Mouse (Mus musculus): Measurements from ENCODE around the gene Poc1b.

DNA sequence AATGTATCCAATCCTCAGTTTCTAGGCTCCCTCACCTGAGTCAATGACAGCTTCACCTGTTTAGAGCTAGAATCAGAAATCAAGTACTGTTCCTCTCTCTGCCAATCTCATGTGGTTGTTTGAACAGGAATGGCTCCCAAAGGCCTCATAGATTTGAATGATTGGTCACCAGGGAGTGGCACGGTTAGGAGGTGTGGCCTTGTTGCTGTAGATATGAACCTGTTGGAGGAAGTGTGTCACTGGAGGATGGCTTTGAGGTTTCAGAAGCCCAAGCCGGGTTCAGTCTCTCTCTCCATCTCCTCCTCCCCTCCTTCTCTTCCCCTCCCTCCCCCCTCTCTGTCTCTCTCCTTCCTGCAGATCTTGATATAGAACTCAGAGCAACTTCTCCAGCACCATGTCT, 28.2 kb upstream of the Poc1b start:
- TF ChIP-seq CTCF (IDR thresholded peaks at IDR 0.05; ENCODE audit: borderline replicate concordance, extremely low read depth, insufficient read depth, insufficient read length): no peak
- TF ChIP-seq POLR2A (IDR thresholded peaks at IDR 0.05; ENCODE audit: borderline replicate concordance, extremely low read depth, insufficient read depth, insufficient read length, poor library complexity, severe bottlenecking): no peak

All from brain, embryonic 14.5 days (tissue).